Mouse (Mus musculus) skeletal muscle tissue, adult 2 months (tissue): ENCODE data around the gene Vrtn.

Experiments
- DNase-seq: peaks from one replicate; pipeline ENCODE4 v3.0.0-alpha.2; 2012; ENCODE audit warnings: low read depth, low spot score

Gene Vrtn

DNA sequence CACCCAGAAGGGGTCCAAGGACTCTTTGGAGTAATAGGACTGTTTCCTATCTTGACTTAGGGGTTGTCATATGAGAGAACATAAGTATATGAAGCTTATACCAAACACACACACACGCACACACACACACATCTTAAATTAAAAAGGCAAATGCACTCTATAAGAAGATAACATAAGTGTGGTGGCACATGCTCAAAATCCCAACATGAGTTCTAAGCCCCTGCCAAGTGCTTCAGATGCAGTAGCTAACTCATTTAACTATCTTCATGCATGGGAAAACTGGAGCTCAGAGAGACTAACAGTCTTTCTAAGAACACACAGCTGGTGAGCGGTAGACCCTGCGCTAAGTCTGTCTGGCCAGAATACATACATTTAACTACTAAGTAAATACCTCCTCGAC, 46.7 kb downstream of the Vrtn start:
- no peak for DNase-seq

DNA sequence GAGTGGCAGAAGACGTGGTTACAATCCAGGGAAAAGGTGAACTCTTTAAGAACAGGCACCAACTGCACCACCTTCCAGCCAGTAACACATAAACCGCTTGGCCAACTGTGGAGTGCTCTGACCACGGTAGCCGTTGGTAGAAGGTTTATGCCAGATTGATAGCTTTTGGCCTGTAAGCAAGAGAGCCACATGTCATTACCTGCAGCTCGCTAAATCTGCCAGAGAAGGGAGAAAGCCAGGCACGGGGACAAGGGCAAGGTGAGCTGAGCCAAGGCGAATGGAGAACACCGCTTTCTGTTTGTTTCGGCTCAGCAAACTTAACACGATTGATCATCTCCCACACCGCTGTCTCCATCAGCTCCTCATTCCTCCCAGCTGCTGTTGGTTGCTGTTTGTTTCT, 48.2 kb downstream of the Vrtn start:
- DNase-seq, result no peak

DNA sequence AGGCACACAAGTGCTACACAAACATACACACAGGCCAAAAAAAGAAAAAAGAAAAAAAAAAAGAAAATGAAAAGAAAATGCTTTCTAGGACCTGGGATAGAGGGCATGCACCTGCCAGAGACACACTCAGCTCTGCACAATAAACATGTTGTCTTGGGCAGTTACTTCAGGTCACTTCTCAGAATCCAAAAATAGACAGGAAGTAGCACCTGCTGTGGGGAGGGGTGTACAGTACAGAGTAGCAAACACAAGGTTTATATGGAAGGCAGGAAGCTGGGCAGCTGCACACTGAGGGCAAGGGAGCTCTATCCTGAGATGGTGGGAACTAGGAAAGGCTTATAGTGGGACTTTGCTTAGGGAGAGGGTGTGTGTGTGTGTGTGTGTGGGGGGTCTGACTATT, 50.5 kb downstream of the Vrtn start:
- DNase-seq, result no peak

DNA sequence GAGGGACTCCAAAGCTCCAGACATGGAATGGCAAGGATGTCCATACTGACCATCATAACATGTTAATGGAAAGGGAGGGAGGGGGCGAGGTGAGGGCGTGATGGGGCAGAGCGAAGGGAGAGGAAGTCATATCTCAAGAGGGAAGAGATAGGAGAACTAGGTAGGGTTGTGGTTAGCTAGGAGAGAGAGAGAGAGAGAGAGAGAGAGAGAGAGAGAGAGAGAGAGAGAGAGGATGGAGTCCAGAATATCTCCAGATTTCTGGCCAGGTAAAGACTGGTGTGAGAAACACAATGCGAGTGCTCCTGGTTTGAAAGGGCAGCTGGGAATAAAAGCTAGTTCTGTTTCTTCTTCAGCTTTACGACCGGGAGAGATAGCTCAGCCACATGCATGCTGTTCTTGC, 51.3 kb downstream of the Vrtn start:
- no peak for DNase-seq

DNA sequence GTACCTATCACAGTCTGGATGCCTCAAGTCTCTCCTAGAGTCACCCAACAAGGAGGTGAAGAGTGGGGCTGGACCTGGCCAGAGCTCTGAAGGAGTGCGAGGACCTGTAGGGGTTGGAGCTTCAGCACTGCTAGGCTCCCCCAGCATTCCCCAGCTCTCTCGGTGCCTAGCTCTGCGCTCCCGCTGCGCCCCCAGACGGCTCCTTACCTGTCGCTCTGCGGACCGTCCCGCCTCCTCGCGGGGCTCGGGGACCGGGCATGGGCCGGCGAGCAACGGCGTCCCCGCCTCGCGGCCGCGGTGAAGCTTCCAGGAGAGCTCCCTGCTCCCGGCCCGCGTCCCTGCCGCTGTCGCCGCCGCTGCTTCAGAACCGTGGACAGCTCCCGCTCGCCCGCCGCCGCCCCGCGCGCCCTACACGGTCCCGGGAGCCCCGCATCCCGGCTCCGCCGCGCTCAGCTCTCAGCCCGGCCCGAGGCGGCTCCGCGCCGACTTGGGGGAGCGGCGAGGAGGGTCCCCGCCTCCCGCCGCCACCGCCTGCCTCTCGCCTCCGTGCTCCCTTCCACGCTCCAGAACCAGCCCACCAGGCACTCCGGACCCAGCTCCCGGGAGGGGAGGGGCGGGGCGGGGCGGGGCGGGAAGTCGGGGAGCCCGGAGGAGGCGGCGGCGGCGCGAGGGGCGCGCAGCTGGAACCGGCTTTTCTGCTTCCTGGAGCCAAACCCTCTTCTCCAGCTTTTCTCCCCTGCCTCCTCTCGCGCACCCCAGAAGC, 57.7 kb downstream of the Vrtn start, which contains the start of gene Syndig1l:
Gene Syndig1l (minus strand): TSS at position 513 of the 763 bp plus-strand sequence.
- DNase-seq, result no peak
